Mouse (Mus musculus) cerebellum, adult 2 months (tissue): ENCODE measurements around the gene Spink4. TPM values are rescaled to one million over a fixed set of nuclear protein-coding genes. Genes with fewer than 3 reads are reported as not detected.

Experiments used
- DNase-seq, 2 experiments: peaks; one replicate each; pipeline ENCODE4 v3.0.0; 2021
- H3K27ac ChIP-seq: fragments of 200-500 bp; 2 replicates; pipeline ENCODE4 v1.5.1; 2012; ENCODE audit warnings: low read length, control low read depth, inconsistent platforms; ENCODE audit not compliant: insufficient read depth
- H3K27me3 ChIP-seq: fragments of 200-500 bp; 2 replicates; pipeline ENCODE4 v1.6.1; 2012; ENCODE audit warnings: inconsistent platforms, mild to moderate bottlenecking, low read length, moderate library complexity; ENCODE audit not compliant: control insufficient read depth, insufficient read depth
- H3K4me1 ChIP-seq: fragments of 200-500 bp; 2 replicates; pipeline ENCODE4 v1.6.1; 2011; ENCODE audit warnings: low read length; ENCODE audit not compliant: control insufficient read depth, insufficient read depth
- H3K4me3 ChIP-seq: fragments of 200-500 bp; replicated peaks from 2 replicates; pipeline ENCODE3; 2011; ENCODE audit warnings: mild to moderate bottlenecking, low read depth, low read length, control low read depth; ENCODE audit not compliant: insufficient read depth
- CTCF ChIP-seq: fragments of 200-500 bp; IDR thresholded peaks from 2 replicates; pipeline ENCODE4 v1.5.1; 2011; ENCODE audit warnings: low read depth, mild to moderate bottlenecking, control low read depth, low read length, moderate library complexity, borderline replicate concordance; ENCODE audit not compliant: insufficient read depth
- POLR2A ChIP-seq: fragments of 200-500 bp; IDR thresholded peaks from 2 replicates; pipeline ENCODE4 v1.6.1; 2011; ENCODE audit warnings: low read length, control low read depth, borderline replicate concordance; ENCODE audit not compliant: insufficient read depth
- WGBS: fragments of 180-500 bp; shearing (Covaris S2); methylation state at CpG from one replicate; pipeline ENCODE4 v1.1.7; 2018; 5-methylcytosine and 5-hydroxymethylcytosine counted together
- polyA plus RNA-seq: library from polyadenylated mRNA; depleted of rRNA; stranded (reverse); fragments of >200 nt; gene quantifications from 2 replicates; pipeline ENCODE4 v1.2.3, GENCODE M21; 2012; rRNA removed

The Spink4 gene
- polyA plus RNA-seq, 1 experiment = 0.57 TPM

GRCm38 (mm10) chr4:40971744-40972143 is 51.9 kb downstream of the Spink4 start:
- no peak overlapping the region for H3K27ac ChIP-seq
- peak; percentile 18 to 19 for DNase-seq
- no peaks in the 10 kb centered on the region for H3K27me3 ChIP-seq
- TF ChIP-seq CTCF (peak; percentile 50), POLR2A (no peak)
- 23% methylated on average over 13 of the region's 13 CpGs for WGBS
- H3K4me3 ChIP-seq = peak overlapping the region; percentile 97
- H3K4me1 ChIP-seq = peaks cover 4% of the 10 kb centered on the region

GRCm38 (mm10) chr4:40974011-40974410 is 54.2 kb downstream of the Spink4 start:
- Histone ChIP-seq H3K4me3 (no peak overlapping the region), H3K27me3 (no peaks in the 10 kb centered on the region), H3K27ac (no peak overlapping the region), H3K4me1 (peaks cover 4% of the 10 kb centered on the region)
- DNase-seq = no peak
- TF ChIP-seq CTCF (no peak), POLR2A (no peak)
- WGBS = 42% methylated on average over 1 of the region's 1 CpGs

GRCm38 (mm10) chr4:40975678-40976077 is 55.8 kb downstream of the Spink4 start:
- no peak for DNase-seq
- no peak overlapping the region for H3K27ac ChIP-seq

GRCm38 (mm10) chr4:40976651-40977050 is 56.8 kb downstream of the Spink4 start:
- Histone ChIP-seq H3K27ac (no peak overlapping the region), H3K27me3 (no peaks in the 10 kb centered on the region), H3K4me3 (no peak overlapping the region), H3K4me1 (peaks cover 4% of the 10 kb centered on the region)
- TF ChIP-seq CTCF (no peak), POLR2A (no peak)
- 88% methylated on average over 10 of the region's 10 CpGs for WGBS
- no peak for DNase-seq

More at GRCm38 (mm10) chr4:40975678-40976077, 55.8 kb downstream of the Spink4 start:
- peaks cover 4% of the 10 kb centered on the region for H3K4me1 ChIP-seq
- no peak for TF ChIP-seq POLR2A
- no peak for TF ChIP-seq CTCF
- no peak overlapping the region for H3K4me3 ChIP-seq
- no peaks in the 10 kb centered on the region for H3K27me3 ChIP-seq
- 84% methylated on average over 3 of the region's 3 CpGs for WGBS

GRCm38 (mm10) chr4:40979430-40979829 is 59.6 kb downstream of the Spink4 start:
- Histone ChIP-seq H3K4me1 (no peaks in the 10 kb centered on the region; the same call in 1 of the 2 replicates), H3K4me3 (no peak overlapping the region), H3K27ac (no peak overlapping the region), H3K27me3 (no peaks in the 10 kb centered on the region)
- TF ChIP-seq POLR2A = no peak
- no peak for TF ChIP-seq CTCF
- DNase-seq = no peak
- WGBS = 93% methylated on average over 1 of the region's 1 CpGs

Other genes starting within 250 kb of the Spink4 start
- gene Aptx, start 216.9 kb upstream of the Spink4 start, polyA plus RNA-seq = 20.8 and 24.1 TPM in 2 replicates
- gene Dnaja1, start 197.9 kb upstream of the Spink4 start, polyA plus RNA-seq = 83.7 and 93.0 TPM in 2 replicates
- 57.0 and 57.8 TPM in 2 replicates for gene Smu1, start 162.1 kb upstream of the Spink4 start, polyA plus RNA-seq
- gene B4galt1, start 66.0 kb upstream of the Spink4 start, polyA plus RNA-seq = 3.2 and 3.5 TPM in 2 replicates
- gene Bag1, start 28.2 kb downstream of the Spink4 start, polyA plus RNA-seq = 143 and 159 TPM in 2 replicates
- gene Chmp5, start 28.4 kb downstream of the Spink4 start, polyA plus RNA-seq = 118 and 125 TPM in 2 replicates
- gene Nfx1, start 50.9 kb downstream of the Spink4 start, polyA plus RNA-seq = 96.6 and 96.8 TPM in 2 replicates
- not detected in 2 replicates for gene Aqp7, start 128.1 kb downstream of the Spink4 start, polyA plus RNA-seq
- gene Aqp3, start 178.1 kb downstream of the Spink4 start, polyA plus RNA-seq = 0.05 TPM in 1 of 2 replicates, not detected in the other
- gene Nol6, start 204.4 kb downstream of the Spink4 start, polyA plus RNA-seq = 61.2 and 63.6 TPM in 2 replicates
- 109 and 135 TPM in 2 replicates for gene Ube2r2, start 215.7 kb downstream of the Spink4 start, polyA plus RNA-seq